Mouse (Mus musculus) myocyte (in vitro differentiated cells): ENCODE results near the gene Lamc1. TPM values are rescaled to one million over a fixed set of nuclear protein-coding genes. Genes with fewer than 3 reads are reported as not detected.

ENCODE experiments used
- H3K27me3 ChIP-seq: one replicate; pipeline ENCODE4 v1.6.1; 2011; ENCODE audit not compliant: control insufficient read depth, insufficient read depth, insufficient read length
- H3K36me3 ChIP-seq: one replicate; pipeline ENCODE4 v1.6.1; 2011; ENCODE audit not compliant: control insufficient read depth, insufficient read depth
- H3K4me2 ChIP-seq: one replicate; pipeline ENCODE4 v1.6.1; 2011; ENCODE audit warnings: low read depth, control low read depth
- H3K4me3 ChIP-seq: one replicate; pipeline ENCODE4 v1.5.1; 2011; ENCODE audit warnings: mild to moderate bottlenecking, control low read depth, moderate library complexity
- H3K79me2 ChIP-seq: one replicate; pipeline ENCODE4 v1.6.1; 2011; ENCODE audit not compliant: control insufficient read depth, insufficient read depth
- H3ac ChIP-seq: one replicate; pipeline ENCODE4 v1.6.1; 2011; ENCODE audit not compliant: control insufficient read depth, insufficient read length
- CEBPB ChIP-seq: IDR thresholded peaks from 2 replicates; pipeline ENCODE4 v1.6.1; 2011; ENCODE audit warnings: mild to moderate bottlenecking, moderate library complexity; ENCODE audit not compliant: poor library complexity, insufficient read depth, severe bottlenecking
- E2F4 ChIP-seq: IDR thresholded peaks from one replicate; pipeline ENCODE4 v1.6.1; 2011; ENCODE audit warnings: mild to moderate bottlenecking, control low read depth, moderate library complexity; ENCODE audit not compliant: insufficient read depth
- MAX ChIP-seq: IDR thresholded peaks from one replicate; pipeline ENCODE4 v1.6.1; 2011; ENCODE audit warnings: low read depth, mild to moderate bottlenecking, control low read depth
- MYOD1 ChIP-seq, 3 experiments: IDR thresholded peaks; one replicate each; pipeline ENCODE4 v1.6.1; 2011; ENCODE audit warnings: control low read depth in 2 of 3, low read depth in 2 of 3, mild to moderate bottlenecking in 2 of 3, moderate library complexity in 1 of 3; ENCODE audit not compliant: insufficient read length in 2 of 3, control insufficient read depth in 1 of 3
- MYOG ChIP-seq, 3 experiments: IDR thresholded peaks; one replicate each; pipeline ENCODE4 v1.6.1; 2011; ENCODE audit warnings: control low read depth in 2 of 3, low read depth in 2 of 3, mild to moderate bottlenecking in 2 of 3; ENCODE audit not compliant: insufficient read length in 2 of 3, control insufficient read depth in 1 of 3, insufficient read depth in 1 of 3
- POLR2A ChIP-seq: IDR thresholded peaks from one replicate; pipeline ENCODE4 v1.6.1; 2011; ENCODE audit warnings: low read depth, mild to moderate bottlenecking, control low read depth, moderate library complexity; ENCODE audit not compliant: insufficient read length
- POLR2AphosphoS2 ChIP-seq: IDR thresholded peaks from one replicate; pipeline ENCODE4 v1.6.1; 2011; ENCODE audit warnings: low read depth, control low read depth; ENCODE audit not compliant: insufficient read length
- REST ChIP-seq: IDR thresholded peaks from one replicate; pipeline ENCODE4 v1.6.1; 2011; ENCODE audit warnings: mild to moderate bottlenecking, control low read depth, moderate library complexity; ENCODE audit not compliant: insufficient read depth, insufficient read length
- SRF ChIP-seq: IDR thresholded peaks from one replicate; pipeline ENCODE4 v1.6.1; 2011; ENCODE audit warnings: low read depth; ENCODE audit not compliant: control insufficient read depth, insufficient read length
- TCF12 ChIP-seq: IDR thresholded peaks from one replicate; pipeline ENCODE4 v1.6.1; 2011; ENCODE audit warnings: mild to moderate bottlenecking, control low read depth; ENCODE audit not compliant: poor library complexity, insufficient read depth, severe bottlenecking
- TCF3 ChIP-seq: IDR thresholded peaks from one replicate; pipeline ENCODE4 v1.6.1; 2011; ENCODE audit warnings: low read depth, control low read depth; ENCODE audit not compliant: insufficient read length
- USF1 ChIP-seq: IDR thresholded peaks from one replicate; pipeline ENCODE4 v1.6.1; 2011; ENCODE audit warnings: low read depth, mild to moderate bottlenecking, control low read depth, moderate library complexity
- polyA plus RNA-seq: library from polyadenylated mRNA; unstranded; fragments of >200 nt; fragmentation: generic; extraction: Trizol; gene quantifications from one replicate; pipeline ENCODE4 v1.2.1, GENCODE M21; 2012; ENCODE audit warnings: missing spikeins

Lamc1 gene
- polyA plus RNA-seq, 1 experiment = 50.9 TPM

- TF ChIP-seq CEBPB (no peak), MYOD1 (IDR thresholded peaks at IDR 0.05; ENCODE audit: control insufficient read depth in 1 of 3, insufficient read length in 2 of 3, low read depth in 2 of 3) (no peak), TCF3 (no peak), POLR2A (no peak), E2F4 (no peak), POLR2AphosphoS2 (no peak), MYOG (IDR thresholded peaks at IDR 0.05; ENCODE audit: control insufficient read depth in 1 of 3, insufficient read depth in 1 of 3, insufficient read length in 2 of 3, low read depth in 2 of 3) (no peak), SRF (no peak), TCF12 (no peak), REST (no peak), MAX (no peak), USF1 (no peak)
- no peak within 1 kb of the TSS for H3K4me3 ChIP-seq
- no peaks in the 10 kb centered on the region for H3K36me3 ChIP-seq
Measured at GRCm38 (mm10) chr1:153185828-153186803, 146.5 kb downstream of the Lamc1 start, which contains the start of gene Lamc2. Gene Lamc2 (minus strand): TSS chr1:153186447.

DNA sequence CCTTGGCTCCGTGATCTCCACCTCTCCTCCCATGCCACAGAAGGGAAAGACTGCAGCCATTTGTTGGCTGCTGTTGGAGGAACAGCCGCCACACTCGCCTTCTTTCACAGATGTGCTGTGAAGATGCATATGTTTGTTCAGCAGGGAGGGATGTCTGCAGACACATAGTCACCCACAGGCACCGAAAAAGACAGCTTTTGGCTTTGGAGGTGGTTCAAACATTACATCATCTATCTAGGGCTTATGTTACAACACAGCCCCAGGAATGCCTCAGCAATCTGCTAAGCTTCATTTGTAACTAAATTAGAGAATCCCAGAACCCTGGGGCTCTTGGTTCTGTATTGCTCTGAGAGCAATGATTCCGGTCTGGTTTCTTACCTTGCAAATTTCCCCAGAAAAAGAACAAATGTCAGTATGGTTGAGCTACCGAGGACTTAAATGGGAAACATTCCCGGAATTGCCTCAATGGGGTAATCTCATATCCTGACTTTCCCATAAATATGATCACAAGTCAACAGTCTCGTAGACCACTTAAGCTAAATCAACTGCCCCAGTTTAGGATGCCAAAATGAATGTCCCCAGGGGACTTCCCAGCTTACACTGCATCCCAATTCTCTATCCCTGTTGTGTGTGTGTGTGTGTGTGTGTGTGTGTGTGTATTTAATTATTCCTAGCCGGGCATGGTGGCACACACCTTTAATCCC lies 151.8 kb downstream of the Lamc1 start:
- Histone ChIP-seq H3K4me2 (peak overlapping the region; percentile 65), H3K79me2 (no peaks in the 10 kb centered on the region), H3K4me3 (no peak overlapping the region), H3K27me3 (no peaks in the 10 kb centered on the region), H3K36me3 (no peaks in the 10 kb centered on the region), H3ac (no peak overlapping the region)
- TF ChIP-seq MYOD1 (IDR thresholded peaks at IDR 0.05; ENCODE audit: control insufficient read depth in 1 of 3, insufficient read length in 2 of 3, low read depth in 2 of 3) (peak in 1 of 3 experiments; percentile 35), MYOG (IDR thresholded peaks at IDR 0.05; ENCODE audit: control insufficient read depth in 1 of 3, insufficient read depth in 1 of 3, insufficient read length in 2 of 3, low read depth in 2 of 3) (peak in 1 of 3 experiments; percentile 14), CEBPB (peak; percentile 72), REST (no peak)

More at GRCm38 (mm10) chr1:153185828-153186803, 146.5 kb downstream of the Lamc1 start, which contains the start of gene Lamc2:
- H3K4me2 ChIP-seq = no peak within 1 kb of the TSS
- no peak within 1 kb of the TSS for H3ac ChIP-seq
- no peaks in the 10 kb centered on the region for H3K27me3 ChIP-seq
- no peaks in the 10 kb centered on the region for H3K79me2 ChIP-seq

GRCm38 (mm10) chr1:153180160-153180559 lies 152.4 kb downstream of the Lamc1 start:
- no peak for TF ChIP-seq SRF
- TF ChIP-seq MYOG (IDR thresholded peaks at IDR 0.05; ENCODE audit: control insufficient read depth in 1 of 3, insufficient read depth in 1 of 3, insufficient read length in 2 of 3, low read depth in 2 of 3) = no peak
- TF ChIP-seq USF1 = no peak
- no peak for TF ChIP-seq MAX
- no peaks in the 10 kb centered on the region for H3K79me2 ChIP-seq
- H3K27me3 ChIP-seq = no peaks in the 10 kb centered on the region
- peak overlapping the region; percentile 65 for H3K4me2 ChIP-seq
- H3ac ChIP-seq = no peak overlapping the region
- no peaks in the 10 kb centered on the region for H3K36me3 ChIP-seq
- H3K4me3 ChIP-seq = no peak overlapping the region

- Histone ChIP-seq H3ac (no peak overlapping the region), H3K79me2 (no peaks in the 10 kb centered on the region), H3K27me3 (no peaks in the 10 kb centered on the region), H3K4me2 (no peak overlapping the region), H3K36me3 (no peaks in the 10 kb centered on the region), H3K4me3 (no peak overlapping the region)
- TF ChIP-seq TCF3 (no peak), MYOG (IDR thresholded peaks at IDR 0.05; ENCODE audit: control insufficient read depth in 1 of 3, insufficient read depth in 1 of 3, insufficient read length in 2 of 3, low read depth in 2 of 3) (peak in 1 of 3 experiments; percentile 5)
Measured at GRCm38 (mm10) chr1:153174801-153175200, 157.8 kb downstream of the Lamc1 start.

DNA sequence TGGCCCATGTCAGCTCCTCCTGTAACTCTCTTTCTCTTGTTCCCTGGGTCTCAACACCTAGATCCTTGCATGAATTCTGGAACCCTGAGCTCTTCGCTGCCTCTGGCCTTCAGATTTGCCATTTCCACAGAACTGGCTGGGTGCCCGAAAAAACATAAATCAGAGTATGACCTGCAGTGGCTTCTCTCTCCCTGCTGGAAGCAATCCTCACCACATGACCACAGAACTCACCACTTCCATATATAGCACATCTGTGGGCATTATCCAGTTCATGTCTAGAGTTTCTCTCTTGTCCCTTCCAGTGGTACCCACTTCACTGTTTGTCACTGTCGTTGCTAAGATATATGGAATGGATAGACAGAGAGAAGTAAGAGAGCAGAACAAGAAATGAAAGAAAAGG lies 159.3 kb downstream of the Lamc1 start:
- H3ac ChIP-seq = no peak overlapping the region
- no peaks in the 10 kb centered on the region for H3K27me3 ChIP-seq
- no peaks in the 10 kb centered on the region for H3K79me2 ChIP-seq
- H3K4me2 ChIP-seq = peak overlapping the region; percentile 66
- no peak overlapping the region for H3K4me3 ChIP-seq
- H3K36me3 ChIP-seq = no peaks in the 10 kb centered on the region
- TF ChIP-seq SRF (peak; percentile 95), E2F4 (no peak), TCF12 (no peak), MAX (no peak), REST (no peak), USF1 (peak; percentile 74), CEBPB (no peak), MYOG (IDR thresholded peaks at IDR 0.05; ENCODE audit: control insufficient read depth in 1 of 3, insufficient read depth in 1 of 3, insufficient read length in 2 of 3, low read depth in 2 of 3) (no peak), POLR2AphosphoS2 (no peak), POLR2A (no peak), TCF3 (no peak), MYOD1 (IDR thresholded peaks at IDR 0.05; ENCODE audit: control insufficient read depth in 1 of 3, insufficient read length in 2 of 3, low read depth in 2 of 3) (no peak)
